Mouse (Mus musculus) embryonic facial prominence, embryonic 15.5 days (tissue): Measurements from ENCODE around the gene Ptpdc1. TPM values are rescaled to one million over a fixed set of nuclear protein-coding genes. Genes with fewer than 3 reads are reported as not detected.
A peak's percentile ranks its signal among the peaks of the same experiment; 100 is the strongest.

ENCODE experiments used
- ATAC-seq: fragments of 200-750 bp; cut with Nextera tagmentation; 2 replicates; pipeline ENCODE4 v1.8.0; 2017; ENCODE audit warnings: low read depth, moderate TSS enrichment; ENCODE audit not compliant: insufficient number of reproducible peaks, low FRiP score, low TSS enrichment
- H3K27ac ChIP-seq: fragments of 300-500 bp; sonication (generic); replicated peaks from 2 replicates; pipeline ENCODE4 v1.5.1; 2015; ENCODE audit warnings: mild to moderate bottlenecking, inconsistent platforms
- H3K27me3 ChIP-seq: fragments of 300-500 bp; sonication (generic); 2 replicates; pipeline ENCODE4 v1.6.1; 2015; ENCODE audit warnings: inconsistent platforms
- H3K36me3 ChIP-seq: fragments of 300-500 bp; sonication (generic); 2 replicates; pipeline ENCODE4 v1.6.1; 2015; ENCODE audit warnings: mild to moderate bottlenecking, inconsistent platforms
- H3K4me1 ChIP-seq: fragments of 300-500 bp; sonication (generic); 2 replicates; pipeline ENCODE4 v1.6.1; 2015; ENCODE audit warnings: inconsistent platforms
- H3K4me2 ChIP-seq: fragments of 300-500 bp; sonication (generic); replicated peaks from 2 replicates; pipeline ENCODE4 v1.6.1; 2015; ENCODE audit warnings: mild to moderate bottlenecking, inconsistent platforms
- H3K4me3 ChIP-seq: fragments of 300-500 bp; sonication (generic); replicated peaks from 2 replicates; pipeline ENCODE4 v1.5.1; 2015; ENCODE audit warnings: mild to moderate bottlenecking, inconsistent platforms
- H3K9ac ChIP-seq: fragments of 300-500 bp; sonication (generic); 2 replicates; pipeline ENCODE4 v1.6.1; 2015; ENCODE audit warnings: inconsistent platforms
- H3K9me3 ChIP-seq: fragments of 300-500 bp; sonication (generic); replicated peaks from 2 replicates; pipeline ENCODE4 v1.6.1; 2016; ENCODE audit warnings: inconsistent platforms
- WGBS: fragments of 180-500 bp; shearing (Covaris S2); methylation state at CpG from one replicate; pipeline ENCODE4 v1.1.7; 2015; 5-methylcytosine and 5-hydroxymethylcytosine counted together
- polyA plus RNA-seq: library from polyadenylated mRNA; unstranded; fragments of >200 nt; fragmentation: Nextera tagmentation; extraction: Ambion mirVana; gene quantifications from 2 replicates; pipeline ENCODE4 v1.2.1, GENCODE M21; 2015

The Ptpdc1 gene
- polyA plus RNA-seq, 1 experiment from 2014 or later: 18.2 TPM

DNA sequence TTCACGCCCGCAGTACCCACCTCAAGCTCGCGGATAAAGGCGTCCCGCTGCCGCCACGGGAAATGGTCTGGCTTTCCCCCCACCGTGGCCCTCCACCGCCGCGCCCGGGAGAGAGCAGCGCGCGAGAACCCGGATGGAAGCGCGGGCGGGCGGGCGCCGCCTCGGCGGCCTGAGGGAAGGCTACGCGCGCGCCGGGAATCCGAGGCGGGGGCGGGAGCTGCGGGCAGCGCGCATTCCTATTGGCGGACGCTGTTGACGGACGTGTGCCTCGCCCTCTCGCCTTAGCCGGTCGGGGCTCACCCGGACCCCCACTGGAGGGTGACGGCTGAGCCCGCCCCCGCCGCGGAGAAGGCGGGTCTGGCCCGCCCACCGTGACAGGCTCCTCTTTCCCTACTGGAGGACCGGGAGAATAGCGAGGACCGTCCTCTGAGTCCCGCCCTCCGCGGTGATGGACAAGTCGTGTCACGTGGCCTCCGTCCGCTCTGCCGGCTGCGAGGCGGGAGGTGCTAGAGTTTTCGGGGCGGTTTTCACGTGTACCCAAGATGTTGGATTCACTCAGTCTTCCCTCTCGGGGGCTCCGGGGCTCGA lies 79.0 kb downstream of the Ptpdc1 start:
- Histone ChIP-seq H3K4me1 (peaks cover 17% of the 10 kb centered on the region; the same call in 1 of the 2 replicates), H3K9me3 (no peaks in the 10 kb centered on the region), H3K27ac (peak overlapping the region; percentile 100), H3K36me3 (no peaks in the 10 kb centered on the region), H3K27me3 (no peaks in the 10 kb centered on the region), H3K4me2 (peak overlapping the region; percentile 52), H3K4me3 (peak overlapping the region; percentile 89), H3K9ac (peak overlapping the region; percentile 97)
- peak; percentile 98 for ATAC-seq
- under 1% methylated on average over 72 of the region's 72 CpGs for WGBS

DNA sequence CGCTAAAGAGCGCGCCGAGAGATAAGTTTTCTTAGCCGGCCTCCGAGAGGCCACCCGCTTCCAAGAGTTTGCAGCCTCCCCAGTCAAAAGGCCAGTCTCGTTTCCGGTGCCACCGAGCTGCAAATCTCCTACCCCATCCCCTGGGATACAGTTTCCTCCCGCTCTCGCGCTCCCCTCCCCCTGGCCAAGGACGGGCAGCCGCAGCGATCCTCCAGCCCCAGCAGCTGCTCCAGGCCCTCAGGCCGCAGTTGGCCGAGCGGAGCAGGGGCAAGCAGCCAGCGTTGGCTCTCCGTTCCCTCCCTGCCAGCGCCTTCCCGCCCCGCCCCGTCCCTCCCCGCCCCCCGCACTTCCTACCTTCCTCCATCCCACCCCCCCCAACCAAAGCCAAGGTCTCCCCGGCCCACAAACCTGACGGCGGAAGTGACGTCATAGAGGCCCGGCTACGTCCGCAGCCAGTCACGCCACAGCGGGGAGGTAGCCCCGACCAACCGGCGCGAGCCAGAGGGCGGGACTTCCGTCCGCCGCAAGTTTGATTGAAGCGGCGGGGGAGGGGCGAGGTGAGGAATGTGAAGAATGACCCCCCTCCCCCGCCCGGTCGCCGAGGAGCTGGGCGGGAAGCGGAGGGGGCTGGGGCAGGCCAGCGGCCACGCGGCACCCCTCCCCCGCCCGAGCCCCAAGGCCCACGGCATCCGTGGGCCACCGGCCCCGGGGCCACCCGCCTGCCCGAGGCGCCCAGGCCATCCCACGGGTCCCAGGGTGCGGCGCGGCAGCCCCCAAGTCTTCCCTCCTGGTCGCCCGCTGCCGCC lies 79.8 kb downstream of the Ptpdc1 start:
- Histone ChIP-seq H3K27me3 (no peaks in the 10 kb centered on the region), H3K4me1 (peaks cover 22% of the 10 kb centered on the region), H3K9ac (peak overlapping the region; percentile 97), H3K9me3 (no peaks in the 10 kb centered on the region), H3K4me3 (peak overlapping the region; percentile 89), H3K27ac (peak overlapping the region; percentile 100), H3K4me2 (peak overlapping the region; percentile 52), H3K36me3 (no peaks in the 10 kb centered on the region)
- under 1% methylated on average over 69 of the region's 72 CpGs for WGBS
- ATAC-seq: peak; percentile 91

DNA sequence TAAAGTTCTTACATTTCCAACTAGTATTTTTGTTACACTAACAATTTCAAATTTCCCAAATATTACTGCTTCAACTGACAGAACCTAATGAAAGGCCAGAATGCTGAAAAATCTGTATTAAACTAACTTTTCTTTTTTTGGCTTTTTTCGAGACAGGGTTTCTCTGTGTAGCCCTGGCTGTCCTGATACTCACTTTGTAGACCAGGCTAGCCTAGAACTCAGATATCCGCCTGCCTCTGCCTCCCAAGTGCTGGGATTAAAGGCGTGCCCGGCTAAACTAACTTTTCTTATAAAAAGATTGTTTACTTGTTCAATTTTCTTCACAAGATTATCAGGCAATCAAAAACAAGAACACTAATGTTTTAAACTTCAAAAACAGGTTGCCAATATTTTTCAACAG lies 80.6 kb downstream of the Ptpdc1 start:
- 42% methylated on average over 4 of the region's 4 CpGs for WGBS
- H3K4me3 ChIP-seq: peak overlapping the region; percentile 89
- H3K27me3 ChIP-seq: no peaks in the 10 kb centered on the region
- peak overlapping the region; percentile 51 for H3K4me2 ChIP-seq
- ATAC-seq: no peak
- H3K4me1 ChIP-seq: peaks cover 28% of the 10 kb centered on the region
- H3K9ac ChIP-seq: no peak overlapping the region
- H3K27ac ChIP-seq: no peak overlapping the region; the same call in 1 of the 2 replicates
- no peaks in the 10 kb centered on the region for H3K9me3 ChIP-seq
- no peaks in the 10 kb centered on the region for H3K36me3 ChIP-seq

DNA sequence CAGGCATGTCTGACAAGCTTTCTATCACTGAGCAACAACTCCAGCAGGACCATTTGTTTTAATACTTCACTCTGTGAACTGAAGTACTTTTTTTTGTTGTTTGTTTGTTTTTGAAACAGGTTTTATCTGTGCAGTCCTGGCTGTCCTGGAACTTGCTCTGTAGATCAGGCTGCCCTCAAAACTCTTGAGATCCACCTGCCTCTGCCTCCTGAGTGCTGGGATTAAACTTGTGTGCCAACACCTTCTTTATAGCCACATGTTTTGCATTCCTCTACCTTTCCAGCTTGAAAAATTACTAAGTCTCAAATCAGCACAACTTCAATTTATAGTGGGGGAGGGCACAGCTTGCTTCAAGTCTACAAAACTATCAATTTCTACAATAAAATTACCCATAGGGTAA lies 81.1 kb downstream of the Ptpdc1 start:
- Histone ChIP-seq H3K4me1 (peaks cover 28% of the 10 kb centered on the region), H3K4me2 (peak overlapping the region; percentile 51), H3K27ac (no peak overlapping the region)

GRCm38 (mm10) chr13:48540488-48540887 lies 85.0 kb downstream of the Ptpdc1 start:
- Histone ChIP-seq H3K9me3 (no peaks in the 10 kb centered on the region), H3K9ac (no peak overlapping the region), H3K27me3 (no peaks in the 10 kb centered on the region), H3K27ac (no peak overlapping the region), H3K4me1 (peaks cover 24% of the 10 kb centered on the region), H3K4me3 (no peak overlapping the region), H3K4me2 (no peak overlapping the region), H3K36me3 (peaks cover 13% of the 10 kb centered on the region; the same call in 1 of the 2 replicates)
- WGBS: 44% methylated on average over 1 of the region's 1 CpGs
- ATAC-seq: no peak

More for the DNA sequence above, 81.1 kb downstream of the Ptpdc1 start:
- H3K36me3 ChIP-seq: no peaks in the 10 kb centered on the region
- H3K27me3 ChIP-seq: no peaks in the 10 kb centered on the region
- no peak overlapping the region for H3K9ac ChIP-seq
- ATAC-seq: no peak
- peak overlapping the region; percentile 89 for H3K4me3 ChIP-seq
- no peaks in the 10 kb centered on the region for H3K9me3 ChIP-seq

DNA sequence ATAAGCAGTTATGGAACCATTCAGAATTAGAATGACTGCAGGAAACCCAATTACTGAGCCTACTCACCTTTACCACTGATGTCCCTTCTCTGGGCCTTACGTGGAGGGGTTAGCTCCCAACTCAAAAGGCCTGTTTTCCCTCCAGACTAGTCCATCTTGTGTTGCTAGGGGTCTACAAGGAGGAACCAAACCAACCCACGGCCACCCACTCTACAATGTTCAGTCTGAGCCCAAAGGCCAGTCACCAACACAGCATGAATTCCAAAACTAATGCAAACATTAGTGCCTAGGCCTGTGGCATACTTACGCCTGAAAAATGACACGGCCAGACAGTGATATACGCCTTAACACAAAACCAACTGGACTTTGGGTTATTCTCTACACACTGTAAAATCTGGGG lies 92.0 kb downstream of the Ptpdc1 start:
- H3K4me3 ChIP-seq: no peak overlapping the region
- 0 out of 2 replicates have a peak, but pooled peaks cover 8% of the 10 kb centered on the region for H3K4me1 ChIP-seq
- ATAC-seq: no peak
- 90% methylated on average over 5 of the region's 5 CpGs for WGBS
- no peak overlapping the region for H3K27ac ChIP-seq
- H3K36me3 ChIP-seq: peaks cover 17% of the 10 kb centered on the region; the same call in 1 of the 2 replicates
- no peak overlapping the region for H3K9ac ChIP-seq
- no peak overlapping the region for H3K4me2 ChIP-seq
- H3K9me3 ChIP-seq: no peaks in the 10 kb centered on the region
- no peaks in the 10 kb centered on the region for H3K27me3 ChIP-seq

- Histone ChIP-seq H3K27me3 (no peaks in the 10 kb centered on the region), H3K4me2 (no peak overlapping the region), H3K9ac (no peak overlapping the region), H3K27ac (no peak overlapping the region), H3K9me3 (no peaks in the 10 kb centered on the region), H3K4me1 (0 out of 2 replicates have a peak, but pooled peaks cover 8% of the 10 kb centered on the region), H3K4me3 (no peak overlapping the region), H3K36me3 (peaks cover 8% of the 10 kb centered on the region; the same call in 1 of the 2 replicates)
- ATAC-seq: no peak
- WGBS: 78% methylated on average over 2 of the region's 2 CpGs
Measured at GRCm38 (mm10) chr13:48531448-48531847, 94.0 kb downstream of the Ptpdc1 start.

GRCm38 (mm10) chr13:48530685-48531084 lies 94.8 kb downstream of the Ptpdc1 start:
- peaks cover 4% of the 10 kb centered on the region; the same call in 1 of the 2 replicates for H3K36me3 ChIP-seq
- H3K9ac ChIP-seq: no peak overlapping the region
- 0 out of 2 replicates have a peak, but pooled peaks cover 8% of the 10 kb centered on the region for H3K4me1 ChIP-seq
- H3K27me3 ChIP-seq: no peaks in the 10 kb centered on the region
- peak; percentile 31; the same call in 1 of the 2 replicates for ATAC-seq
- no peak overlapping the region for H3K4me2 ChIP-seq
- no peak overlapping the region for H3K27ac ChIP-seq
- 64% methylated on average over 2 of the region's 2 CpGs for WGBS
- H3K9me3 ChIP-seq: no peaks in the 10 kb centered on the region
- H3K4me3 ChIP-seq: no peak overlapping the region

GRCm38 (mm10) chr13:48529028-48529427 lies 96.4 kb downstream of the Ptpdc1 start:
- H3K27me3 ChIP-seq: no peaks in the 10 kb centered on the region
- no peak overlapping the region for H3K4me2 ChIP-seq
- 0 out of 2 replicates have a peak, but pooled peaks cover 8% of the 10 kb centered on the region for H3K4me1 ChIP-seq
- no peak overlapping the region for H3K27ac ChIP-seq
- H3K36me3 ChIP-seq: no peaks in the 10 kb centered on the region
- H3K4me3 ChIP-seq: no peak overlapping the region
- H3K9ac ChIP-seq: no peak overlapping the region
- 32% methylated on average over 2 of the region's 2 CpGs for WGBS
- ATAC-seq: no peak; the same call in 1 of the 2 replicates
- no peaks in the 10 kb centered on the region for H3K9me3 ChIP-seq

DNA sequence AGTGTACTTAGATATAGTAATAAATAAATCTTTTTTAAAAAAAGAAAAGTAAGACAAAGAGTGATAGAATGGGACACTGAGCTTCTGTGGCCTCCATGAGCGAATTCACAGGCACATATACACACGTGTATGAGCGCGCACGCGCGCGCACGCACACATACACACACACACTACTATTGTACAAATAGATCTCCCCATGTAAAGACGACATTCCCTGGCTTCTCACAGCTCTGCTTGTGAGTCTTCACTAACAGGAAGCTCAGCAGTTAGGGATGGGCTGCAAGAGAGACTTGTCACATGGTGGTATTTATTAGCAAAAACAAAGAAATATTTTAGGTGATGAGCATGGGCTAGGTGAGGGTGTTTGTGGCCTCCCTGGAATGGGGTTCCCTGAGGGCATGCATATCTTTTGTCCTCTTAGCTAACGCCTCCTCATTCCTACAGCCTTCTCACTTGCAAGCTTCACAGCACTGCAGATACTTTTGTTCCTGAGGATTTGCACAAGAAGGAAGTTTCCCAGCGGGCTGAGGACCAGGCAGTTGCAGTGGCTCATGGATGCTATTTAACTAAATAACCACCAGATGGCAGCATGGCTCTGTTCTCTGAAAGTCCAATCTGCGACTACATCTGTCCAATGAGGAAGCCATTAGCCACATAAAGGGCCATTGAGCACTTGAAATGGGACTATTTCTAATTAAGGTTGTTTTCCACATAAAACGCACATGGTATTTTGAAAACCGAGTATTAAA lies 97.2 kb downstream of the Ptpdc1 start:
- 0 out of 2 replicates have a peak, but pooled peaks cover 8% of the 10 kb centered on the region for H3K4me1 ChIP-seq
- no peak overlapping the region for H3K4me2 ChIP-seq
- no peaks in the 10 kb centered on the region for H3K9me3 ChIP-seq
- no peak overlapping the region for H3K27ac ChIP-seq
- 54% methylated on average over 15 of the region's 15 CpGs for WGBS
- no peak overlapping the region for H3K9ac ChIP-seq
- ATAC-seq: no peak
- no peaks in the 10 kb centered on the region for H3K36me3 ChIP-seq
- H3K4me3 ChIP-seq: no peak overlapping the region
- no peaks in the 10 kb centered on the region for H3K27me3 ChIP-seq
